Mouse (Mus musculus) limb, embryonic 12.5 days (tissue): ENCODE results near the gene Hexim2. TPM values are rescaled to one million over a fixed set of nuclear protein-coding genes. Genes with fewer than 3 reads are reported as not detected.
A peak's percentile ranks its signal among the peaks of the same experiment; 100 is the strongest.

ENCODE experiments used
- ATAC-seq: fragments of 200-750 bp; cut with Nextera tagmentation; 2 replicates; pipeline ENCODE4 v1.8.0; 2017; ENCODE audit warnings: low read depth, moderate TSS enrichment; ENCODE audit not compliant: insufficient number of reproducible peaks, insufficient read depth, low FRiP score, low TSS enrichment
- H3K27ac ChIP-seq: fragments of 300-500 bp; sonication (generic); 2 replicates; pipeline ENCODE4 v1.5.1; 2016; ENCODE audit warnings: mild to moderate bottlenecking, moderate library complexity
- H3K27me3 ChIP-seq: fragments of 300-500 bp; sonication (generic); 2 replicates; pipeline ENCODE4 v1.6.1; 2016; ENCODE audit warnings: mild to moderate bottlenecking, moderate library complexity
- H3K36me3 ChIP-seq: fragments of 300-500 bp; sonication (generic); 2 replicates; pipeline ENCODE4 v1.6.1; 2016; ENCODE audit warnings: mild to moderate bottlenecking, moderate library complexity
- H3K4me1 ChIP-seq: fragments of 300-500 bp; sonication (generic); replicated peaks from 2 replicates; pipeline ENCODE4 v1.6.1; 2016
- H3K4me2 ChIP-seq: fragments of 300-500 bp; sonication (generic); 2 replicates; pipeline ENCODE4 v1.6.1; 2016; ENCODE audit warnings: mild to moderate bottlenecking, moderate library complexity
- H3K4me3 ChIP-seq: fragments of 300-500 bp; sonication (generic); replicated peaks from 2 replicates; pipeline ENCODE4 v1.5.1; 2016; ENCODE audit warnings: mild to moderate bottlenecking
- H3K9ac ChIP-seq: fragments of 300-500 bp; sonication (generic); replicated peaks from 2 replicates; pipeline ENCODE4 v1.6.1; 2016; ENCODE audit warnings: mild to moderate bottlenecking, moderate library complexity
- H3K9me3 ChIP-seq: fragments of 300-500 bp; sonication (generic); 2 replicates; pipeline ENCODE4 v1.6.1; 2016; ENCODE audit warnings: mild to moderate bottlenecking, moderate library complexity
- WGBS: fragments of 180-500 bp; shearing (Covaris S2); methylation state at CpG from one replicate; pipeline ENCODE4 v1.1.7; 2016; 5-methylcytosine and 5-hydroxymethylcytosine counted together
- polyA plus RNA-seq: library from polyadenylated mRNA; unstranded; fragments of >200 nt; fragmentation: Nextera tagmentation; extraction: Ambion mirVana; gene quantifications from 2 replicates; pipeline ENCODE4 v1.2.1, GENCODE M21; 2016

The Hexim2 gene
- polyA plus RNA-seq, 1 experiment from 2014 or later: 12.8 TPM

DNA sequence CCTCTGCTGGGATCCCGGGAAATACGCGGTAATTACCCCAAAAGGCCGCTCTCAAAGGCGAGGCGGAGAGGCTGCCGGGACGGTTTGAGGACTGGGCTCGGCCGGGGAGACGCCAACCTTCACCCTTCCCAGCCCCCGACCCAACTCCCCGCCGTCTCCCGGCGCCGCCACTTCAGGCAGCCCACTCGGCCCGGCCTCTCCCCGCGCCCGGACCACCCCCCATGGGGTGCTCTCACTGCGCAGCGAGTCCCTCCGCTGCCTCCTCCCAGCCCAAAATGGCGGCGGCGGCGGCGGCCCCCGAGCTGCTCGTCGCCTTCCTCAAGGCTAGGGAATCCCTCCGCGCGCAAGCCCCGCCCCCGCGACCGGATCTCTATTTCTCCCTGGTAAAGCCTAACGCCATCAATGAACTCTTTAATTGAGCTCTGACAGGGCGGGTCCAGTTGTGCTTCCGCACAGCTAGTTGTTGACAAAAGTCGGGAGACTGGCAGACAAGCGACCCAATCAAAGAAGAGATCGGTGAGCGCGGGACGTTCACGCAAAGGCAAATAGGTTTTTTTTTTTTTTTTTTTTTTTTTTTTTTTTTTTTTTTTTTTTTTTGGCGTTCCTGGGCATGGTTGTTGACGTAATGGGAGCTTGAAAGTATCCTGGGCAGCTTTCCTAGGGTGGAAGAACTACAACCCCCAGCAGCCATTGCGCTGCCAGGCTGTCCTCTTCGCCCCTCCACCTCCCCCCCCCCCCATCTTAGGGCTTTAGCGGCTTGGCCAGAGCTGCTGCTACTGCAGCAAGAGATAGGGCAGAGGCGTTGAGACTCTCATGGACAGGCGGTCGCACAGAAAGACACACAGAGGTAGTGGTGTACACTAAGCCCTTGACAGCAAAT, 587 bp downstream of the Hexim2 start:
- Histone ChIP-seq H3K9me3 (no peaks in the 10 kb centered on the region), H3K4me3 (peak overlapping the region; percentile 91), H3K9ac (peak overlapping the region; percentile 99), H3K27ac (peak overlapping the region; percentile 99), H3K36me3 (peaks cover 7% of the 10 kb centered on the region; the same call in 1 of the 2 replicates), H3K4me1 (peaks cover 28% of the 10 kb centered on the region), H3K27me3 (no peaks in the 10 kb centered on the region), H3K4me2 (peak overlapping the region; percentile 65)
- peak; percentile 90 for ATAC-seq
- under 1% methylated on average over 55 of the region's 58 CpGs for WGBS

DNA sequence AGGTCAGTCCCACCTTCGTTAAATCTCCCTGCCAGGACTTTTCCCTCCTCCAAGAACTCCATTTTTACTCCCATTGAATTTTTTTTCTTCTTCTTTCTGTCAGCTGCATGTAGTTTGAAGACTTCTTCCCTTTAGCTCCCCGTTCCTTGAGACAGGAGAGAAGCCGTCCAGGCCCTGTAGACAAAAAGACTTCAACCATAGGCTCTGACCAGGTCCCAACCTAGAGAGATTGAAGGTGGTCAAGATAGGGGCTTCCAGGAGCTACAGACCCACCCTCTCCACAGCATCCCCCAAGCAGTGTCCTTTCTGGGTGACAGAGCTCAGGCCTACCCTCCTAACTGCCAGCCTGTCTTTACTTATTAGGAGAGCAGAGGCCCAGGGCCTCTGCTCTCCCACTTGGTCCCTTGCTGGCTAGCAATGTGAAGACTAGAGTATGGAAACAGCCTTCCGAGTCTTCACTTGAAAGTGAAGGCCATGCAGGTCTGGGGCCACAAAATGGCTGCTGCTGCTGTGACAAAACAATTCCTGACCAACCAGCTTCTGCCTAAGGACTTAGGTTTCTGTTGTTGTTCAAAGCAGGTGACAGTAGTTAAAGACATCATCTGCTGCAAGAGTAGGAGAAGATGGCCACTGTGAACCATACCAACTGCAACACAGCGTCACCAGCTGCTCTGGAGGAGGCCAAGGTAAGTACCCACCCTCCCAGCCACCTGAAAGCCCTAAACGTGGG, 1.4 kb downstream of the Hexim2 start:
- H3K27ac ChIP-seq: peak overlapping the region; percentile 70
- H3K4me2 ChIP-seq: peak overlapping the region; percentile 58
- H3K36me3 ChIP-seq: peaks cover 14% of the 10 kb centered on the region; the same call in 1 of the 2 replicates
- H3K4me3 ChIP-seq: peak overlapping the region; percentile 38
- 55% methylated on average over 6 of the region's 6 CpGs for WGBS
- peaks cover 28% of the 10 kb centered on the region for H3K4me1 ChIP-seq
- peak overlapping the region; percentile 52 for H3K9ac ChIP-seq
- no peaks in the 10 kb centered on the region for H3K9me3 ChIP-seq
- H3K27me3 ChIP-seq: no peaks in the 10 kb centered on the region
- ATAC-seq: 0 out of 2 replicates have a peak, but pooled peaks have one; percentile 16

DNA sequence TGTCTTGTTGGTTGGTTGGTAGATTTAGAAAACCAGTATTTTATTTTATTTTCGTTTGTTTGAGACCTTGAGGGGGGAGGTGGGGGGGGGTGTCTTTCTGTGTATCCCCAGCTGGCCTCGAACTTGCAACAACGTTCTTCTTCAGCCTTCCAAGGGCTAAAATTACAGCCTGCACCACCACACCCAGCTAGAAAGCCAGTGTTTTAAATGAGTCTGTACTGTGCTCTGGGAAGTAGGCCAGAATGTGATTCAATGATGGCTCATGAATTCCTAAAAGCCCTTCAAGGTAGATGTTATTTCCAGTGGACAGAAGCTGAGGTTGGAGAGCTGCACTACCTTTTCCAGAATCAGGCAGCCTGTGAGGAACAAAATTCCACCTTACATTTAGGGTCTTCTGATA, 2.0 kb downstream of the Hexim2 start:
- Histone ChIP-seq H3K36me3 (peaks cover 16% of the 10 kb centered on the region), H3K27me3 (no peaks in the 10 kb centered on the region), H3K27ac (no peak overlapping the region), H3K4me3 (no peak overlapping the region), H3K4me1 (peaks cover 28% of the 10 kb centered on the region), H3K9me3 (no peaks in the 10 kb centered on the region), H3K9ac (no peak overlapping the region), H3K4me2 (peak overlapping the region; percentile 58; the same call in 1 of the 2 replicates)
- no peak for ATAC-seq
- WGBS: 77% methylated on average over 3 of the region's 3 CpGs

- WGBS: 85% methylated on average over 8 of the region's 8 CpGs
- Histone ChIP-seq H3K4me1 (peaks cover 20% of the 10 kb centered on the region), H3K27ac (no peak overlapping the region), H3K9me3 (no peaks in the 10 kb centered on the region), H3K36me3 (peaks cover 22% of the 10 kb centered on the region), H3K9ac (no peak overlapping the region), H3K27me3 (no peaks in the 10 kb centered on the region), H3K4me2 (no peak overlapping the region), H3K4me3 (no peak overlapping the region)
- ATAC-seq: no peak
Observed at GRCm38 (mm10) chr11:103136039-103136577, 3.9 kb downstream of the Hexim2 start.

DNA sequence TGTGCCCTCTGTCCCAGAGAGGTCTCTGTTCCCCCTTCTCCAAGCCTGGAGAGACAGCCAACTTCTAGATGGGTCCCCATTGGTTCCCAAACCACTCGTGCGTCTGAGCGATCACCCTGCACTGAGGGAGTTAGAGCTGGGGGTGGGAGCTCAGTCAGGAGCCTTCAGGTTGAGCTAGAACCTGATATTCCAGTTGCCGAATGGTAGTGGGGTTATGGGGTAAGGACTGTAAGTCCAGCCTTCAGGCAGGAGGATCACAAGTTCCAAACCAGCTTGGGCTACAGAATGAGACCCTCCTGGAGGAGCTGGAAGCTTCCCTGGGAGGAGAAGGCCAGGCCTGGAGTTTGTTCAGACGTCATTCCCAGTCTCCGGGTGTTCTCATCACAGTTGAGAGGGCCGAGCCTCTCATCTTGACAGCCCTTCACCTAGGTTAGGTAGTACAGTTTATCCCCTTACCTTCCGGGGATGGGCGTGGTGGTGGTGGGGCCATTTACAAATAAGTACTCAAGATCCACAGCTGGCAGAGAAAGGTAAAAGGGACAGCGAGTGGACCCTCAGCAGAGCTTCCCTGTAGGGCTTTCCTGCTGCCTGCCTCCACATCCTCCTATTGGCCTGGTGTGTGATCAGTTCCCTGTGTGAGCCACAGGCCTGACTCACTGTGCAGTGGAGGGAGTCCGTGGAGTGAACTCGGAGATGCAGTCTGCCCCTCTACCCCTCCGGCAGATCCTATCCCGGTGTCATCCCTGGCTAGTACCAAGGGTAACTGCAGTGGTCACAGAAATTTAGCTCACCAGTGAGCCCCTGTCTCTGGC, 7.9 kb downstream of the Hexim2 start:
- Histone ChIP-seq H3K27ac (peak overlapping the region; percentile 77; the same call in 1 of the 2 replicates), H3K36me3 (peaks cover 22% of the 10 kb centered on the region), H3K4me1 (peaks cover 31% of the 10 kb centered on the region), H3K27me3 (no peaks in the 10 kb centered on the region), H3K9me3 (no peaks in the 10 kb centered on the region), H3K9ac (no peak overlapping the region), H3K4me3 (no peak overlapping the region), H3K4me2 (no peak overlapping the region)
- ATAC-seq: no peak
- WGBS: 85% methylated on average over 14 of the region's 14 CpGs

GRCm38 (mm10) chr11:103140763-103141100, 8.5 kb downstream of the Hexim2 start:
- no peak overlapping the region for H3K9ac ChIP-seq
- H3K4me1 ChIP-seq: peaks cover 31% of the 10 kb centered on the region
- H3K9me3 ChIP-seq: no peaks in the 10 kb centered on the region
- H3K36me3 ChIP-seq: peaks cover 22% of the 10 kb centered on the region
- no peak overlapping the region for H3K4me3 ChIP-seq
- ATAC-seq: no peak
- peak overlapping the region; percentile 77 for H3K27ac ChIP-seq
- 56% methylated on average over 6 of the region's 6 CpGs for WGBS
- no peaks in the 10 kb centered on the region for H3K27me3 ChIP-seq
- no peak overlapping the region for H3K4me2 ChIP-seq

GRCm38 (mm10) chr11:103141101-103141943, 9.1 kb downstream of the Hexim2 start:
- H3K4me3 ChIP-seq: no peak overlapping the region
- peaks cover 31% of the 10 kb centered on the region for H3K4me1 ChIP-seq
- ATAC-seq: no peak
- H3K9me3 ChIP-seq: no peaks in the 10 kb centered on the region
- peak overlapping the region; percentile 19; the same call in 1 of the 2 replicates for H3K4me2 ChIP-seq
- H3K9ac ChIP-seq: 0 out of 2 replicates have a peak overlapping the region, but pooled peaks have one; percentile 12
- peaks cover 22% of the 10 kb centered on the region for H3K36me3 ChIP-seq
- H3K27me3 ChIP-seq: no peaks in the 10 kb centered on the region
- WGBS: 39% methylated on average over 11 of the region's 11 CpGs
- H3K27ac ChIP-seq: peak overlapping the region; percentile 77

DNA sequence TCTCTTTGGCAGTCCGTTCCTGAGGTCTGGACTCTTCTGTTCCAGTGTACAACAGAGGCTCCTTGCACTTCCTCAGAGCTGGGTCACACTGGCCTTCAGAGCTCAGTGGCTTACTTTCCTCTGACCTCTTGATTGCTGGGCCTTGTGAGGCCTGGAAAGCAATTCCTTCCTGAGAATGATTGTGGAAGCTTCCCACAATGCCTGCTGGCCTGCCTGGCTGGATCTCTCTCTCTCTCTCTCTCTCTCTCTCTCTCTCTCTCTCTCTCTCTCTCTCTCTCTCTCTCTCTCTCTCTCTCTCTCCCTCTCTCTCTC, 9.7 kb downstream of the Hexim2 start:
- Histone ChIP-seq H3K4me3 (no peak overlapping the region), H3K4me1 (peaks cover 31% of the 10 kb centered on the region), H3K4me2 (peak overlapping the region; percentile 19; the same call in 1 of the 2 replicates), H3K36me3 (peaks cover 22% of the 10 kb centered on the region), H3K9ac (0 out of 2 replicates have a peak overlapping the region, but pooled peaks have one; percentile 12), H3K27me3 (no peaks in the 10 kb centered on the region), H3K9me3 (no peaks in the 10 kb centered on the region), H3K27ac (peak overlapping the region; percentile 77)
- WGBS: 25% methylated on average over 1 of the region's 1 CpGs
- ATAC-seq: no peak

GRCm38 (mm10) chr11:103142441-103143182, 10.4 kb downstream of the Hexim2 start:
- H3K27me3 ChIP-seq: no peaks in the 10 kb centered on the region
- H3K27ac ChIP-seq: peak overlapping the region; percentile 84
- 30% methylated on average over 8 of the region's 8 CpGs for WGBS
- H3K4me2 ChIP-seq: peak overlapping the region; percentile 45
- H3K4me3 ChIP-seq: peak overlapping the region; percentile 22
- H3K9me3 ChIP-seq: no peaks in the 10 kb centered on the region
- ATAC-seq: peak; percentile 48; the same call in 1 of the 2 replicates
- peak overlapping the region; percentile 37; the same call in 1 of the 2 replicates for H3K9ac ChIP-seq
- H3K4me1 ChIP-seq: peaks cover 31% of the 10 kb centered on the region
- peaks cover 22% of the 10 kb centered on the region for H3K36me3 ChIP-seq
